Mouse (Mus musculus) adrenal gland, adult 2 months (tissue): ENCODE measurements around the gene Hdac4. TPM values are rescaled to one million over a fixed set of nuclear protein-coding genes. Genes with fewer than 3 reads are reported as not detected.

Experiments used
- DNase-seq: peaks from one replicate; pipeline ENCODE4 v3.0.0; 2021
- polyA plus RNA-seq: library from polyadenylated mRNA; depleted of rRNA; stranded (reverse); fragments of >200 nt; gene quantifications from 2 replicates; pipeline ENCODE4 v1.2.3, GENCODE M21; 2012
- total RNA-seq, 2 experiments: library from RNA; stranded (reverse); gene quantifications; 2 replicates each; pipeline ENCODE4 v1.2.3; 2021

The Hdac4 gene
- total and polyA plus RNA-seq, 3 experiments, result 57.4 to 90.9 (median 81.4) TPM

DNA sequence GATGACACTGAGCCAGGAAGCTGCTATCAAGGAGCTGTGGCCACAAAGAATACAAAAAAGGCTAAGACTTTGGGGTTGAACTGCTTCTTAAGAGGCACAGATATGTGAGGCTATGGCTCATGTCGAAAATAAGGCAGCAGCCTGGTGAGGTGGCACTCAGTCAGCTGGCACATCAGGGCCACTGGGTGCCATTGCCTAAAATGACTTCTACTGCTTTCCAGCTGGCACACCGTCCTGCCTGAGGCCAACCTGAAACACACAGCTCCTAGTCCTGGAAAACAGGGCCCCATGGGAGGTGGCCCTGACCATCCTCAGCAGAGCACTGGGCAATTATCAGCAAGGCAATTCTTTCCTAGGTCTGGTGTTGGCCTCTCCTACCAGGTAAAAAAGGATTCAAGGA is 167.3 kb downstream of the Hdac4 start:
- DNase-seq, result peak; percentile 65

DNA sequence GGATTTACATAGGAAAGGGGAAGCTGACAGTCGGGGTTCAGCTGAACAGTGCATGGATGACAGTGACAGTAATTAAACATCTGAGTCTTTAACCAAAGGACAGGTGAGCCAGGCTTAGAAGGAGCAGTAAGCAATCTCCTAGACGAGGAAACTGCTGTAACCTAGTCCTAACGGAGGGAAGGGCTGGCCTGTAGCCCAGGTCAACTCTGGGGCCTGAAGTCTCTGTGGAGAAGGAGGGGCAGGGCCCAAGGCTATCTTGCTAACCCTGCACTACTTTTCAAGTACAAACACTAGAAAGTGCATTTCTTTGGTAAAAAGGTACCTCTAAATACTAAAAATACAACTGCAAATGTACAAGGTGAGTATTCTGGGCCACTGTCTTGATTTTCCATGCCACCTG is 169.1 kb downstream of the Hdac4 start:
- no peak for DNase-seq

DNA sequence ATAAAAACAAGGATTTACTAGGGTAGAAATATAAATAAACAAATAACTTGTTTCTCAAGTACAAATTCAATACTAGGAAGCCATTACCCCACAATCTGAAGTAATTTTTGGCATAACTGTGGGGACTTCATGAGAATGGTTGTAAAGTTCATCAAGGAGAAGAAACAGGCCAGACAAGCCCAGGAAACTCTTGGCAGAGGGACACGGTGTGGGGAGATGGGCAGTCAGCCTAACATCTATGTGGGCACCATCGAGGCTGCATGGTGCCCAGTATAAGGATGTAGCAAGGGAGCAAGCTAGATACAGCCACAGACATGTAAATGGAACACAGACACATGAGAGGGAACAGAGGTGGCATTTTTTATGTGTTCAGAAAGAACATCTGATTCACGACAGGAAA is 171.6 kb downstream of the Hdac4 start:
- DNase-seq, result no peak

DNA sequence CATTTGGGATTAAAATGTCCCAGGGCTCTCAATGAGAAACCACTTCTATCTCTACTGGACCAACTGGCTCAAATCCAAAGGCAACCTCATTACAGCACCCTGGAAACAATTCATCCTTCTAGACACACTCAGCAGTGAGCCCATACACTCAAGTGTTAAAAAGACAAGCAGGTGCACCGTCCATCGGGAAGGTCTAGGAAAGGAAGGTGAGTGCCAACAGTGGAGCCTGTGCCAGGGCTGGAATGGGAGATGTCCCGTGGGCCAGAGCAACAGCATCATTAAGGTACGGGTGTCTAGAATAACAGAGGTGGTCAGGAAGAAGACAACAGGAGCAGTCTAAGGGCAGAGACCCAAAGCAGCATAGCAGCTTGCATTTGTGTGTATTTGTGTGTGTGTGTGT is 173.5 kb downstream of the Hdac4 start:
- DNase-seq, result no peak

DNA sequence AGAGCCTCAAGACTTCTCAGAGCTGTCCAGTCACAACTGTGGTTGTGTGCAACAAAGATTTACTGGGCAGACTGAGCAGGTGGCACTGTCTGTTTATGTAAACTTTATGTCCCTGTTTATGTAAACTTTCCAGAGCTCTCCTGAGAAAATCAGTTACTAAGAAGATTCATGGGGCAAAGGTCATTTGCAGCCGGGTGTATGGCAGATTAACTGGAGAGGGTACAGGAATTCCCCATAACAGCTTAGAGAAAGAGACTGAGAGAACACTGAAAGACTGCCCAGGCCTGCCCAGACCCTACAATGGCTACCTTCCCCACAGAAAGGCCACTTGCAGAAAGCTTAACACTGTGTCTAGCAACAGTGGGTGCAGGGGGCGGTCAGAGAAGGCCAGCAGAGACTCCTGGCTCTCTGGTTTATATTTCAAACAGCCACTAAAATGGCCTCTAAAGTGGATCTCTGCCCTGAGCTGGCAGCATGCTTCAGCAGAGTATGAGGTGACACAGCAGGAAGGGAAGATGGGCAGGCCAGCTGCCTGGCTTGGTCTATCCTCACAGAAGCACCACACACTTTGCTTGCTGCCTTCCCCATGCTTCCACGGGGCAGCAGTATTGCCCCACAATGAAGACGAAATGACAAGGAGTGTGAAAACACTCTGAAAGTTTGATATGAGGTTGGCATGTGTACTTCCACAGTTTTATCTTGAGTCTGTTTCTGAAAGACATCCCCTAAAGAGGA is 179.4 kb downstream of the Hdac4 start:
- DNase-seq, result no peak

DNA sequence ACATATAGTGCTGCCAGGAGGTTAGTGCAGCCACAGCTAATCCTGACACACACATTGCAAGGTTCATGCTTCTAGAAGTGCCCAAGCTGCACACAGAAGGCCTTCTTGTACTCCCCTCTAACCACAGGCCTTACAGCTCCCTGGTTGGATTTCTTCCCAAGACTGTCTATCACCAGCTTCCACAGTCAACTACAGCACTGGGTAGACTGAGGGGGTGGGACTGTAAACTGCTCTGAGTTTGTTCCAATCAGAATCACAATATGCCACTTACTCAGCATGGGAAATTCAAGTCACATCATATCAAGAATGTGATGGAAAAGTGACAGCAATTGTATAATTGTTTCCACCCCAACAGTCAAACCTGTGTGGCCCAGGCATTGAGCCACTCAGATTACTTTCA is 180.2 kb downstream of the Hdac4 start:
- no peak for DNase-seq

DNA sequence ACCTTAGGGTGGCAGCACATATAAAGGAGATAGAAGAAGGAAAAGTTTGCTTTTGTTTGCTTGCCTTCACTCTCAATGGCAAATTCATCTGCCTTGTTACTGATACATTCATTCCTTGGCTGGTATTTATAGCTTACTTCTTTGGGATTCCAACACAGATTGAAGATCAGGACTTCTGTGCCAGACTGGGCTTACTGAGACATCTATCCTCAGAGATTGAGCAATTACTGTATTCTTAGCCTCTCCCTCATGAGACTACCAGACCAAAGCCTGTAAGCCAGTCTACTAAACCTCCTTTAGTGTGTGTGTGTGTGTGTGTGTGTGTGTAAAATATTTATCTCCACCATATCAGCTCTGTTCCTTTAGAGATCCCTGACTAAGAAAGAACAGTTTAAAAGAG is 181.0 kb downstream of the Hdac4 start:
- DNase-seq, result no peak

DNA sequence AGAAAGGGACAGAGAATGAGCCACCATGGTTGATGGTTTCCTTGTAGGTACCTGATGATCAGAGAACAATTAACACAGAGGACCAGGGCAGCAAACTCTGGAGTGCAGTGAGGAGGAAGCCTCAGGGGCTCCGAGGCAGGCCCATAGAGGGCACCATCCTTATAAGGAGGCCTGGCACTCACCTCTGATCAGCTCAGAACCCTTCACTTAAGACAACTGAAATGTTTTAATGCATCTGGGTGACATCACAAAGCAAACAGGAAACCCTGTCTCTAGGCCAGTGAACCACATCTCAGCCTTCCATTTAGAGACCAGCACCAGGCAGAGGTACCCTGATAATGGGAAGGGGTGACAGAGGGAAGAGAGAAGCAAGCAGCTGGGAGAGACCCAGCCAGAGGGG is 188.8 kb downstream of the Hdac4 start:
- no peak for DNase-seq

DNA sequence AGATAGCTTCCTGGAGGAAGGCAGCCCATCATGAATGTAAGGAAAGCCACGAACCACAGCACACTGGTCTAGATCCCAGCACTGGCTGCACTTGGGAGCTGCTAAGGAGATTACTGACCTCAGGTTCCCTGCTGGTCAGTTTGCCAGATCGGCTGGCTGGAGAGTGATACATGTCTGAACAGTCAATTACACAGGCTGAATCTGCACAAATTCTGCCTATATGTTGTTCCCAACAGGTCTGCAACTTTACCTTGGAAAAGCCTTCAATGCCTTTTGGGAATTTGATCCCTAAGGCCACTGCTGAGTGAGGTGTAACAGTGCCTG is 189.9 kb downstream of the Hdac4 start:
- DNase-seq, result no peak

DNA sequence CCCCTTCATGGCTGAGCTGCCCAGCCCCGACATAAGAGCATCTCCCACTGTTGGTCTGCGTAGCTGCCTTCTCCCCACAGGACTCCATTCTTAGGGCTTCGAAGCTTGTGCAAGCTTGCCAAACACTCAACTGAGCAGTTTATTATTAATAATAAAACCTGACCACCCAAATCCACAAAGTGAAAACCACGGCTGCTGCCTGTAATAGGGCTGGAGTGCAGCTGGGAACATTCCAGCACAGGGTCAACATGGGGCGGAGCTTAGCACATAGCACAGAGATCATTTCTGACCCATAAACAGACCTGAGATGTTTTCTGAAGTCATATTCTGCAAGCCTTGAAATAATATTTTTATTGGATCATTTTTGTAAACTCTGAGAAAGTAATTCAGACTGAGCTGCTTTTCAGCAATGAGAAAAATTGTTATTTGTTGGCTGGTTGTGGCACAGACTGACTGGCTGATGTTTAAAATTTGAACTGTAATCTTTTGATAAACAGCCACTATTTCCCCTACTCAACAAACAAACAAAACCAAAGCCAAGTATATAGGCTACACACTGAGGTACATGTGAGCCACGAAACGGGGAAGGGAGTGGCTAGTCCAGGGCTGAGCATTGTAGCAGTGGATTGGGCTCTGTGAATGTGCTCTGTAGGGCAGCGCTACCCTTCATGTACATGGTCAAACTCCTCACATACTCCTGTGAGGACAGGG is 190.4 kb downstream of the Hdac4 start:
- no peak for DNase-seq

DNA sequence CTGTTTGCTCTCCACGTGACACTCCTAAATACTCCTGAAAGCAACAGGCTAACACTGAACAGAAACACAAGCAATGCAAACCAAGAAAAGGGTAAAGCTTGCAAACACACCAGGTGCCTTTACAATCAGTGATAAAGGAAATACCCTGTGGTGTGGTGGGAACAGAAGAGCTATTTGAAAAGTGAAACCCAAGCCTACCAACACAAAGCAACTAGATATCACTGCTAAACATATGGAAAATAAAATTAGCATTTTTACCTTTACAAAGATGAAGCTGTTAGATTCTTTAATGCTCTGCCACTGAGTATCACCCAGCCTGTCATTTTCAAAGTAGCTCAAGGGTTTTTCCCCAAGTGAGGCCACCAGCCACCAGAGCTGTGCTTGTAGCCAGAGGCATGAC is 191.4 kb downstream of the Hdac4 start:
- DNase-seq, result no peak

DNA sequence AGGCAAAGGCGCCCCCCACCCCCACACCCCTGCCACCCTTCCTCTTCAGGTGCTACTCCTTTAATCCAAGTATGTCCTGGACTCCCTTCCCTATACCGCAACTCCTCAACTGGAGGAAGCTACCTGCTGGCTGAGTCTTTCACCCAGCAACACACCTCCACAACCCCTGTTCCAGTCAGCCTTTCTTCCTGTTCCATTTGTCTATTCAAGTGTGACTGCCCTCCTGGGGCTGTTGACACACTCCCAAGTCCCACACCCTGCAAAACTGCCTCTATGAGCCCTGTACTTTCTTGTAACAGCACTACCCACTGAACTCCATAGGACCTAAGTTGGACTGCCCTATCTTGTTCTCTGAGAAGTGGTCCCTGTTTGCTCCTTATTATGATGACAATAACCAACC is 195.3 kb downstream of the Hdac4 start:
- DNase-seq, result no peak

DNA sequence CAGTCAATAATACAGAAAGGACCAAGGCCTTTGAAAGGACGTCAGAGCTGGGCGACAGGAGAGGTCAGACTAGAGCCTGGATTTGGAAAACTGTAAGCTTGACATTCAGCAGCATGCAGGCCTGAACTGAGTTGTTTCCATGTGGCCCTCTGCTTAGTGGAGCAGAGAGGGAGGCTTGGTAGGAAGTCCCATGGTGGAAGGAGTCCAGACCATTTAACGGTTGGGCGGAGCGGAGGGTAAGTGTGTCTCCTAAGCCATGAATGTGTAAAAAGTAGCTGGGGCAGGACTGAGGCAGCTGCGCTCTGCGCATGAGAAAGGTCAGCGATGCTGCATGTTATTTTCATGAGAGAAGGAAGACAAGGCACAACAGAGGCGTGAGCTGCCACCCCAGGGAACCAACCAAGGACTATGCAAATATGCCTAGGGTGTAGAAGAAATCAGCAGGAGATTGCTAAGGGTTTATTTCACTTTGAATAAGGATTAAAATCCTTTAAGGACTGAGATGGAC is 201.8 kb downstream of the Hdac4 start:
- no peak for DNase-seq

DNA sequence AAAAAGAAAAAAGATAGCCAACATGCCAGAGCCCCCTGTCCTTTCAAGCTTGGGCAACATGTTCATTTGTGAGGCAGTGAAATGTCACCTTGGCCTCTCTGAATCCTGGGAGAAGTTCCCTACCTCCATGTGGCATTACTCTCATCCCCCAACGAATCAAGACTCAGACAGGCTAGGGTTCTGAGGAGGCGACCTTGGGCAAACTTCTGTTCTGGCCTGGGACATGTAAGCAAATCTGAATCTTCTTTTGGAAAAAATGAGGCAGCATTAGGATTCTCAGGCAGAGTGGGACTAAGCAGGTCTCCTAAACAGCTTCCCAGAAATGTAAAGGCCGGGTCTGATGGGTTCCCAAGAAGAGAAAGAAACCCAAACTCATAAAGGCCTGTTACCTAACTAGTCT is 202.8 kb downstream of the Hdac4 start:
- no peak for DNase-seq

DNA sequence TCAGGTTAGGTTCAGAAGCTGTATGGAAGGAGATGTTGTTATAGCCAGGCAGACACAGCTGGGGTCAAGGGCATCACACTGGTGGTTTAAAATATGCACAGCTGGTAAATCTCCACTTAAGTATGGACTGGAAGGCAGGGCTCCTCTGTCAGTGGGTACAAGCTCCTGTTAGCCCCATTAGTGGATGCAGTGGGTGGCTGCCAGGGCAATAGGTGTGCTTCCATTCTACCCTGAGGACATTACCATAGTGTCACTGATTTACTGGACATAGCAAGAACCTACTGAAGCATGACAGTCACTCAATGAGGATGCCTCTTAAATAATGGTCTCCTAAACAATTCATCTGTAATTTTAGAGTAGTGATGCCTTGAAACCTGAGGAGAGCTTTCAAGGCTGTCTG is 203.9 kb downstream of the Hdac4 start:
- no peak for DNase-seq

DNA sequence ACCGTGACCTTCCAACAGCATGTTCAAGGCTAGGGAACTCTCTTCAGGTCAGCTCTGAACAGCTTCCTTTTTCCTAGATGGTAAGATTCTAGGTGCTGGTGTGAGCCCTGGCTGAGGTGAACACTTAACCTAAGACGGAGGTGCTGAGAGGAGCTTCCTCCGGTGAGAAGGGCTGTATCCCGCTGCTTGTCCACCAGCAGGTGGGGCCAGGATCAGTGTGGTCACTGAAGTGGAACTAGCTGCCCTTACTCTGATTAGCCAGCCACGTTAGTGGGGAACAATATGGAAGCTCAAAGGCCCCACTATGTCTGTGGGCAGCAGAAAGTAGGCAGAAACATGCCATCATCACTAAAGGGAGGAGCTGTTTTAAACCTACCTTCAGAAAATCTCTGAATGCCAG is 204.6 kb downstream of the Hdac4 start:
- DNase-seq, result no peak

DNA sequence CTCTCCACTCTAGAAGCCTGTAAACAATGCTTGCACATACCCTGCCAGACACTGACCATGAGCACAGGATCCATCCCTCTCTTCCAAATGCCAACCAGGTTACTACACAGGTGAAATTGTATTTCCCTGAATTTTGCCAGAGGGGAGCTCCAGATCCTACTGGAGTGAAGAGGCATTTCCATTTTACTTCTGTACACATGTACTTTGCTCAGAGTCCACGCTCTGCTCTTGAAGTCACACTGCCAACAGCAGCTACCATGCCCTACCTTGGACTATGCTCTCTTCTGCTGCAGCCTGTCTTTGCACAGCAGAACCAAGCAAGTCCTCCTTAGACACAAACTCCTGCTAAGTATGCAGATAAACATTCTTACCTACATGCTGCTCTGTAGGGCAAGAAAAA is 206.6 kb downstream of the Hdac4 start:
- no peak for DNase-seq

DNA sequence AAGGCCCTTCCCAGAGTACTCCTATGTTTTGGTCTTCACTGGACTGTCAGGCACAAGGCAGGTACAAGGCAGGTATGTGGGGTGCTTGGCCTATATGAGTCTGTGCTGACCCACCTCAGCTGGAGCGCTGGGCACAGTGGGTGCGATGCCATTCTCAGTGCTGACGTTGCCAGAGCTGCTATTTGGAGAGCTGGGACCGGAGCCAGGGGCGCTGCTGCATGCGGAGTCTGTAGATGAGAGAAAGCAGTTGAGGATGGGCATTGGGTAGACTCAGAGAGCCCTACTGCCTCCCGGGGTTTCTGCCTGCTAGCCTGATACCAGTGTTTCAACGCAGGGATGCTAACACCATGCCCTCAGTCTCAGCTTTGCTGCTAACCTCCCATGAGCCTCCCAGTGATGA is 208.1 kb downstream of the Hdac4 start:
- DNase-seq, result no peak

DNA sequence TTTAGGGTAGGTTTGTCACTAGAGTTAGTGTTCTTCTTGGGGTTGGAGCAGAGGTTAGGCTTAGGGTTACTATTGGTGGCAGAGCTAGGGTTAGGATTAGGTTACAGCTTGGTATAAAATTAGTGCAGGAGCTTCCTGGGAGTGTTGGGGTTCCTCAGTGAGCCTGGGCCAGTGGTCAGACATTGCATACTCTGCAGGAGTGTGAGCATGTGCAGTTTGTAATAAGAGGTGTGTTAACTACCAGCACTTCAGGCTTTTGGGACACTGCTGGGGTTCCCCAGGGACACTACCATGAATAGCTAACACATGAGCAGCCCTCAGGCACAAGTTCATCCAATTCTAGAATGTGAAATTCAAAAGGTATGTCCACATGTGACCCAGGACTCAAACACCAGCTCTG is 209.7 kb downstream of the Hdac4 start:
- no peak for DNase-seq

DNA sequence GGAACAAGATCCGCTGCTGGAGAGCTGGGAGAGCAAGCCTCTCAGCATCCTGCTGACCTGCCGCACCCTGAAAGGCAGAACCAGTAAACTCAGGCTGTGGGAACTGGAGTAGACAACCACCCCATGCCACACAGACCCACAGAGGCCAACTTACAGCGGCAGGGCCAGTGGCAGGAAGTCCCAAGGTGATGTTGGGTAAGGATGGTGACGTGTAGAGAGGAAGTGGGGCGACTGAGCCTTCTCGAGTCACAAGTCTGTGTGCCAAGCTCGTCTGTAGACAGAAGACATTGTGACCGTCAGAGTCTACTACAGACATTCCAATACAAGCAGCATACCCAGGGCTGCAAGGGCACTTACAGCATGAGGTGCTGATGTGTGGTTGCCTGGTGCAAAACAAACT is 211.0 kb downstream of the Hdac4 start:
- DNase-seq, result no peak

DNA sequence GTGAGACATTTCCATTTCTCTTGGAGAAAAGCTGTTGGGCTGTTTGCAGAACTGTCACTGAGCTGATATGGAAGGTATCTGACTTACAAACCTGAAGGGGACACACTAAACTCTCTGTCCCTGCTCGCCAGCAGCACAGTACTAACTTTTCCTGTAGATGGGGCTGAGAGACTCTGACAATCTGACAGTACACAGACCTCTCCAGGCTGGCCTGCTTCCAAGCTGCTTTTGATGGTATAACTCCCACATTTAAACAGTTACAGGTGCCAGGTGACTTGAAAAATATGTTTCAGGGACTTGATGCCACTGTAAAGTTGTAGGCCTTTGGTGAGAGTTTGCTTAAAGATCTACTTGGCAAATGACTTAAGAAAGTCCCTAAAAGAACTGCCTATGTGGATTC is 214.1 kb downstream of the Hdac4 start:
- no peak for DNase-seq

DNA sequence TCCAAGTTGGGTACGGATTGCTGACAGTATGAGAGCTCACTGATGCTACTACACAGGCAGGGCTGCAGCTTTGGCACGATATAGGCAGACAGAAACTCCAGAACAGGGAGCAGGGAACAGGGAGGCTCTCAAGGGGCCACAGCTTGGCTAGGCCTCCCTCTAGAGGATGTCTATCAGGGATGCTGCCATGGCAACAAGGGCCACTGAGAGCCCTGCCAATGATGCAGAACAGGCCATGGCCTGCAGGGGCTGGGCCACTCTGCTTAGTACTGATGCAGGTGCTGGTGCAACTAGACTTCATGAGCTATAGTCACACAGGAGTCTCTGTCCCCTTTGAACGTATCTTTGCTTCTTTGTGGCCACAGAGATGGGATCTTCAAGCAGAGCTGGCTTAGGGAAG is 217.1 kb downstream of the Hdac4 start:
- no peak for DNase-seq

DNA sequence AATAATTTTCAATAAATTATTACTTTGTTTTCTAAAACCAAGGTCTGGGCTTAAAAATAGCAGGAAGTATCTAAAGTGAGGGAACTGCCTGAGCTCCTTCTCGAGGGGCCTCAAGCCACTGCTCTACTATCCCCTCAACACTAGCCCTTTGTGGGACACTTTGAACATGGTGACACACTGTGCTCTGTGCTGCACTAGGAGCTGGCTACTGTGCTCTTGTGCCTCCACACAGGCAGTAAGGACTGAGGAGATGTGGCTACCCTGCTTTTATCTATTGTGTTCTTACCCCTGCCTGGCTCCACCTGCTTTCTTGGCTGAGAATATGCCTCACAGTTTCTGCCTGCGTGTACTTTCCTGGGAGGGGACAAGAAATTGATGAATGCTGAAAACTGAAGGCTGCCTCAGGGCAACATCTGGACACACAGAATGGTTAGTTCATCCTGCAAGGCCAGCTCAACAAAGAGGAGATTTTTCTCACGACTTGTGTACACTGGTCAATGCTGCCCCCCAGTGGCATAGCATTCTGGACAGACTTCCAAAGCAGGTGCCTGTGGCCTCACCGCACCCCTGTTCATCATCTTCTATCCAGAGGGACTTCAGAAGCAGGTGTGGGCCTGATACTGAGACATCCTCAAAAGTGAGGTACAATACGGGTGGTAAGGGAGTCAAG is 226.7 kb downstream of the Hdac4 start:
- DNase-seq, result peak; percentile 50

DNA sequence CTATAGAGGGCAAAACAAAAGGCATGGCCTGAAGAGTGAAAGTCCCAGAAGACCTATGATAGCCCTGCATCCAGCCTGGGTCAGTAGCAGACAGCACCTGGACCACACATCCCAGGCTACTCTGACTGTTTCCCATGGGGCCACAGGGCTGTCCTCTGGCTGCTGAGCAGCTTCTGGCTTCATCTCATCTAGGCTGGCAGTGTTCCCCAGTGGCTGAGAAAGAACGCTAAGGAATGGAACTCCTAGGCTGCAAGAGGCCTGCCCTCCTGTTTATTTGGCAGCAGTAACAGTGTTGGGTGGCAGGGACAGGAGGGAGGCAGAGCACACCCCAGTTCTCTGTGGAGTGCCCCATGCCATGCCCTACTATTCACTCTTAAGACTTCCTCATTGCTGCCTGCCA is 228.5 kb downstream of the Hdac4 start:
- no peak for DNase-seq
